Mouse (Mus musculus) myocyte (in vitro differentiated cells): Measurements from ENCODE around the gene Sytl3.
"Not testable (repeated sequence)": the region's sequence is repeated elsewhere in the genome, so short reads cannot be mapped to it uniquely, and the experiment has no call there.

Source experiments
- E2F4 ChIP-seq: IDR thresholded peaks from one replicate; pipeline ENCODE4 v1.6.1; 2011; ENCODE audit warnings: mild to moderate bottlenecking, control low read depth, moderate library complexity; ENCODE audit not compliant: insufficient read depth
- MYOD1 ChIP-seq, 3 experiments: IDR thresholded peaks; one replicate each; pipeline ENCODE4 v1.6.1; 2011; ENCODE audit warnings: control low read depth in 2 of 3, low read depth in 2 of 3, mild to moderate bottlenecking in 2 of 3, moderate library complexity in 1 of 3; ENCODE audit not compliant: insufficient read length in 2 of 3, control insufficient read depth in 1 of 3
- MYOG ChIP-seq, 3 experiments: IDR thresholded peaks; one replicate each; pipeline ENCODE4 v1.6.1; 2011; ENCODE audit warnings: control low read depth in 2 of 3, low read depth in 2 of 3, mild to moderate bottlenecking in 2 of 3; ENCODE audit not compliant: insufficient read length in 2 of 3, control insufficient read depth in 1 of 3, insufficient read depth in 1 of 3
- POLR2A ChIP-seq: IDR thresholded peaks from one replicate; pipeline ENCODE4 v1.6.1; 2011; ENCODE audit warnings: low read depth, mild to moderate bottlenecking, control low read depth, moderate library complexity; ENCODE audit not compliant: insufficient read length
- POLR2AphosphoS2 ChIP-seq: IDR thresholded peaks from one replicate; pipeline ENCODE4 v1.6.1; 2011; ENCODE audit warnings: low read depth, control low read depth; ENCODE audit not compliant: insufficient read length
- USF1 ChIP-seq: IDR thresholded peaks from one replicate; pipeline ENCODE4 v1.6.1; 2011; ENCODE audit warnings: low read depth, mild to moderate bottlenecking, control low read depth, moderate library complexity

GRCm38 (mm10) chr17:6617689-6618400, 41.0 kb upstream of the Sytl3 start:
- not testable (repeated sequence) for TF ChIP-seq MYOG (IDR thresholded peaks at IDR 0.05; ENCODE audit: control insufficient read depth in 1 of 3, insufficient read depth in 1 of 3, insufficient read length in 2 of 3, low read depth in 2 of 3); E2F4; POLR2A; POLR2AphosphoS2; USF1; MYOD1 (IDR thresholded peaks at IDR 0.05; ENCODE audit: control insufficient read depth in 1 of 3, insufficient read length in 2 of 3, low read depth in 2 of 3)
